Mouse (Mus musculus) limb, embryonic 13.5 days (tissue): ENCODE results near the gene Ryr1. TPM values are rescaled to one million over a fixed set of nuclear protein-coding genes. Genes with fewer than 3 reads are reported as not detected.
"Not testable (repeated sequence)": the region's sequence is repeated elsewhere in the genome, so short reads cannot be mapped to it uniquely, and the experiment has no call there.

ENCODE experiments used
- ATAC-seq: fragments of 200-750 bp; cut with Nextera tagmentation; 2 replicates; pipeline ENCODE4 v1.8.0; 2017; ENCODE audit warnings: low read depth, moderate number of reproducible peaks, moderate TSS enrichment; ENCODE audit not compliant: low FRiP score
- H3K27ac ChIP-seq: fragments of 300-500 bp; sonication (generic); 2 replicates; pipeline ENCODE4 v1.5.1; 2015; ENCODE audit warnings: inconsistent platforms, mild to moderate bottlenecking, moderate library complexity
- H3K27me3 ChIP-seq: fragments of 300-500 bp; sonication (generic); 2 replicates; pipeline ENCODE4 v1.6.1; 2015; ENCODE audit warnings: mild to moderate bottlenecking, inconsistent platforms
- H3K36me3 ChIP-seq: fragments of 300-500 bp; sonication (generic); 2 replicates; pipeline ENCODE4 v1.6.1; 2015; ENCODE audit warnings: inconsistent platforms, mild to moderate bottlenecking, moderate library complexity
- H3K4me1 ChIP-seq: fragments of 300-500 bp; sonication (generic); 2 replicates; pipeline ENCODE4 v1.6.1; 2015; ENCODE audit warnings: inconsistent platforms
- H3K4me2 ChIP-seq: fragments of 300-500 bp; sonication (generic); replicated peaks from 2 replicates; pipeline ENCODE4 v1.6.1; 2015; ENCODE audit warnings: inconsistent platforms, mild to moderate bottlenecking, moderate library complexity
- H3K4me3 ChIP-seq: fragments of 300-500 bp; sonication (generic); 2 replicates; pipeline ENCODE4 v1.5.1; 2015; ENCODE audit warnings: moderate library complexity, mild to moderate bottlenecking, inconsistent platforms
- H3K9ac ChIP-seq: fragments of 300-500 bp; sonication (generic); 2 replicates; pipeline ENCODE4 v1.6.1; 2015; ENCODE audit warnings: mild to moderate bottlenecking, inconsistent platforms
- H3K9me3 ChIP-seq: fragments of 300-500 bp; sonication (generic); 2 replicates; pipeline ENCODE4 v1.6.1; 2016; ENCODE audit warnings: inconsistent platforms
- WGBS: fragments of 180-500 bp; shearing (Covaris S2); methylation state at CpG from one replicate; pipeline ENCODE4 v1.1.7; 2015; 5-methylcytosine and 5-hydroxymethylcytosine counted together
- polyA plus RNA-seq: library from polyadenylated mRNA; unstranded; fragments of >200 nt; fragmentation: Nextera tagmentation; extraction: Ambion mirVana; gene quantifications from 2 replicates; pipeline ENCODE4 v1.2.1, GENCODE M21; 2015

Gene Ryr1
- polyA plus RNA-seq, 1 experiment from 2014 or later: 8.5 TPM

GRCm38 (mm10) chr7:29070364-29071168 lies 54.4 kb downstream of the Ryr1 start:
- Histone ChIP-seq H3K36me3 (no peaks in the 10 kb centered on the region), H3K27me3 (peaks cover 27% of the 10 kb centered on the region), H3K9ac (no peak overlapping the region), H3K4me3 (no peak overlapping the region), H3K4me1 (peaks cover 7% of the 10 kb centered on the region; the same call in 1 of the 2 replicates), H3K4me2 (no peak overlapping the region), H3K27ac (no peak overlapping the region), H3K9me3 (no peaks in the 10 kb centered on the region)
- 79% methylated on average over 12 of the region's 12 CpGs for WGBS
- no peak for ATAC-seq

- no peak for ATAC-seq
- no peak overlapping the region for H3K4me3 ChIP-seq
- H3K9ac ChIP-seq: no peak overlapping the region
- H3K4me1 ChIP-seq: peaks cover 7% of the 10 kb centered on the region; the same call in 1 of the 2 replicates
- H3K36me3 ChIP-seq: 0 out of 2 replicates have a peak, but pooled peaks cover 3% of the 10 kb centered on the region
- H3K9me3 ChIP-seq: no peaks in the 10 kb centered on the region
- H3K27ac ChIP-seq: no peak overlapping the region
- no peak overlapping the region for H3K4me2 ChIP-seq
- peaks cover 26% of the 10 kb centered on the region for H3K27me3 ChIP-seq
- WGBS: 5% methylated on average over 15 of the region's 15 CpGs
Observed at GRCm38 (mm10) chr7:29067758-29068157, 57.2 kb downstream of the Ryr1 start.

GRCm38 (mm10) chr7:29063476-29063875 lies 61.5 kb downstream of the Ryr1 start:
- WGBS: 67% methylated on average over 7 of the region's 7 CpGs

GRCm38 (mm10) chr7:29061522-29062037 lies 63.4 kb downstream of the Ryr1 start:
- ATAC-seq: peak; percentile 64
- Histone ChIP-seq H3K4me1 (no peaks in the 10 kb centered on the region; the same call in 1 of the 2 replicates), H3K27me3 (peaks cover 3% of the 10 kb centered on the region; the same call in 1 of the 2 replicates), H3K9ac (no peak overlapping the region; the same call in 1 of the 2 replicates), H3K36me3 (0 out of 2 replicates have a peak, but pooled peaks cover 3% of the 10 kb centered on the region), H3K4me3 (peak overlapping the region; percentile 20; the same call in 1 of the 2 replicates), H3K4me2 (peak overlapping the region; percentile 27), H3K9me3 (no peaks in the 10 kb centered on the region), H3K27ac (peak overlapping the region; percentile 29; the same call in 1 of the 2 replicates)
- 12% methylated on average over 19 of the region's 19 CpGs for WGBS

More at GRCm38 (mm10) chr7:29063476-29063875, 61.5 kb downstream of the Ryr1 start:
- H3K9ac ChIP-seq, H3K4me2 ChIP-seq, ATAC-seq, H3K27me3 ChIP-seq, H3K36me3 ChIP-seq, H3K4me3 ChIP-seq, H3K9me3 ChIP-seq, H3K27ac ChIP-seq, H3K4me1 ChIP-seq: not testable (repeated sequence)

- Histone ChIP-seq H3K9ac (no peak overlapping the region), H3K4me1 (no peaks in the 10 kb centered on the region; the same call in 1 of the 2 replicates), H3K4me3 (no peak overlapping the region), H3K27ac (no peak overlapping the region), H3K27me3 (peaks cover 15% of the 10 kb centered on the region), H3K9me3 (no peaks in the 10 kb centered on the region), H3K36me3 (0 out of 2 replicates have a peak, but pooled peaks cover 3% of the 10 kb centered on the region), H3K4me2 (no peak overlapping the region)
- ATAC-seq: no peak
- WGBS: 84% methylated on average over 19 of the region's 19 CpGs
Observed at GRCm38 (mm10) chr7:29059445-29059844, 65.5 kb downstream of the Ryr1 start.

- H3K27ac ChIP-seq: no peak overlapping the region
- peak overlapping the region; percentile 57 for H3K4me2 ChIP-seq
- peaks cover 47% of the 10 kb centered on the region for H3K27me3 ChIP-seq
- WGBS: 6% methylated on average over 19 of the region's 19 CpGs
- peak overlapping the region; percentile 13; the same call in 1 of the 2 replicates for H3K9ac ChIP-seq
- H3K4me1 ChIP-seq: peaks cover 7% of the 10 kb centered on the region
- H3K4me3 ChIP-seq: peak overlapping the region; percentile 31
- H3K36me3 ChIP-seq: no peaks in the 10 kb centered on the region
- ATAC-seq: no peak
- H3K9me3 ChIP-seq: 0 out of 2 replicates have a peak, but pooled peaks cover 10% of the 10 kb centered on the region
Observed at GRCm38 (mm10) chr7:29052821-29053220, 72.2 kb downstream of the Ryr1 start.

- H3K4me1 ChIP-seq: peaks cover 9% of the 10 kb centered on the region
- no peaks in the 10 kb centered on the region for H3K36me3 ChIP-seq
- 43% methylated on average over 2 of the region's 2 CpGs for WGBS
- H3K4me2 ChIP-seq: no peak overlapping the region
- 0 out of 2 replicates have a peak, but pooled peaks cover 10% of the 10 kb centered on the region for H3K9me3 ChIP-seq
- no peak overlapping the region for H3K9ac ChIP-seq
- H3K4me3 ChIP-seq: no peak overlapping the region
- H3K27me3 ChIP-seq: peaks cover 43% of the 10 kb centered on the region
- H3K27ac ChIP-seq: no peak overlapping the region
- no peak for ATAC-seq
Observed at GRCm38 (mm10) chr7:29050797-29051196, 74.2 kb downstream of the Ryr1 start.

GRCm38 (mm10) chr7:29048615-29049014 lies 76.4 kb downstream of the Ryr1 start:
- no peak overlapping the region; the same call in 1 of the 2 replicates for H3K9ac ChIP-seq
- H3K4me1 ChIP-seq: peaks cover 9% of the 10 kb centered on the region
- H3K27ac ChIP-seq: no peak overlapping the region
- H3K27me3 ChIP-seq: peaks cover 23% of the 10 kb centered on the region
- no peaks in the 10 kb centered on the region for H3K36me3 ChIP-seq
- 76% methylated on average over 11 of the region's 11 CpGs for WGBS
- no peak overlapping the region for H3K4me2 ChIP-seq
- H3K4me3 ChIP-seq: no peak overlapping the region
- ATAC-seq: no peak
- H3K9me3 ChIP-seq: 0 out of 2 replicates have a peak, but pooled peaks cover 10% of the 10 kb centered on the region

- no peak for ATAC-seq
- 79% methylated on average over 3 of the region's 3 CpGs for WGBS
Observed at GRCm38 (mm10) chr7:29048070-29048469, 76.9 kb downstream of the Ryr1 start.

GRCm38 (mm10) chr7:29046533-29046932 lies 78.4 kb downstream of the Ryr1 start:
- Histone ChIP-seq H3K9me3 (0 out of 2 replicates have a peak, but pooled peaks cover 10% of the 10 kb centered on the region), H3K27me3 (peaks cover 4% of the 10 kb centered on the region), H3K4me2 (peak overlapping the region; percentile 45), H3K4me1 (0 out of 2 replicates have a peak, but pooled peaks cover 5% of the 10 kb centered on the region), H3K36me3 (no peaks in the 10 kb centered on the region), H3K4me3 (no peak overlapping the region; the same call in 1 of the 2 replicates), H3K27ac (no peak overlapping the region), H3K9ac (no peak overlapping the region)
- 6% methylated on average over 12 of the region's 12 CpGs for WGBS
- ATAC-seq: peak; percentile 63; the same call in 1 of the 2 replicates

More at GRCm38 (mm10) chr7:29048070-29048469, 76.9 kb downstream of the Ryr1 start:
- Histone ChIP-seq H3K27me3 (peaks cover 18% of the 10 kb centered on the region), H3K4me3 (no peak overlapping the region), H3K4me2 (no peak overlapping the region), H3K27ac (no peak overlapping the region), H3K36me3 (no peaks in the 10 kb centered on the region), H3K4me1 (peaks cover 10% of the 10 kb centered on the region), H3K9ac (no peak overlapping the region), H3K9me3 (0 out of 2 replicates have a peak, but pooled peaks cover 10% of the 10 kb centered on the region)

GRCm38 (mm10) chr7:29044302-29044701 lies 80.7 kb downstream of the Ryr1 start:
- Histone ChIP-seq H3K27me3 (no peaks in the 10 kb centered on the region), H3K27ac (no peak overlapping the region), H3K9me3 (0 out of 2 replicates have a peak, but pooled peaks cover 7% of the 10 kb centered on the region), H3K4me2 (no peak overlapping the region), H3K4me1 (peaks cover 17% of the 10 kb centered on the region), H3K4me3 (no peak overlapping the region), H3K36me3 (no peaks in the 10 kb centered on the region), H3K9ac (no peak overlapping the region)
- no peak for ATAC-seq
- WGBS: 55% methylated on average over 9 of the region's 9 CpGs

- no peak overlapping the region for H3K27ac ChIP-seq
Observed at GRCm38 (mm10) chr7:29043674-29044057, 81.3 kb downstream of the Ryr1 start.

More at GRCm38 (mm10) chr7:29043674-29044057, 81.3 kb downstream of the Ryr1 start:
- 44% methylated on average over 11 of the region's 11 CpGs for WGBS
- Histone ChIP-seq H3K4me3 (no peak overlapping the region), H3K4me2 (peak overlapping the region; percentile 31; the same call in 1 of the 2 replicates), H3K36me3 (no peaks in the 10 kb centered on the region), H3K4me1 (peaks cover 17% of the 10 kb centered on the region), H3K9me3 (0 out of 2 replicates have a peak, but pooled peaks cover 3% of the 10 kb centered on the region), H3K27me3 (no peaks in the 10 kb centered on the region), H3K9ac (no peak overlapping the region)
- ATAC-seq: no peak
